Mouse (Mus musculus) intestine, embryonic 16.5 days (tissue): ENCODE measurements around the gene Tirap. TPM values are rescaled to one million over a fixed set of nuclear protein-coding genes. Genes with fewer than 3 reads are reported as not detected.
A peak's percentile ranks its signal among the peaks of the same experiment; 100 is the strongest.

ENCODE experiments used
- ATAC-seq: fragments of 200-750 bp; cut with Nextera tagmentation; 2 replicates; pipeline ENCODE4 v1.8.0; 2017; ENCODE audit warnings: moderate TSS enrichment, moderate library complexity
- H3K27ac ChIP-seq: fragments of 300-500 bp; sonication (generic); 2 replicates; pipeline ENCODE4 v1.5.1; 2014; ENCODE audit warnings: mild to moderate bottlenecking, low read length
- H3K27me3 ChIP-seq: fragments of 300-500 bp; sonication (generic); replicated peaks from 2 replicates; pipeline ENCODE4 v1.6.1; 2014; ENCODE audit warnings: low read length, control low read depth, mixed read lengths; ENCODE audit not compliant: control insufficient read depth, insufficient read depth
- H3K36me3 ChIP-seq: fragments of 300-500 bp; sonication (generic); 2 replicates; pipeline ENCODE4 v1.6.1; 2014; ENCODE audit warnings: low read length, control low read depth; ENCODE audit not compliant: control insufficient read depth, insufficient read depth
- H3K4me1 ChIP-seq: fragments of 300-500 bp; sonication (generic); 2 replicates; pipeline ENCODE4 v1.6.1; 2014; ENCODE audit warnings: low read length, control low read depth, mixed read lengths; ENCODE audit not compliant: control insufficient read depth, insufficient read depth
- H3K4me2 ChIP-seq: fragments of 300-500 bp; sonication (generic); 2 replicates; pipeline ENCODE4 v1.6.1; 2014; ENCODE audit warnings: low read depth, low read length, control low read depth
- H3K4me3 ChIP-seq: fragments of 300-500 bp; sonication (generic); 2 replicates; pipeline ENCODE4 v1.5.1; 2014; ENCODE audit warnings: mild to moderate bottlenecking, low read length
- H3K9ac ChIP-seq: fragments of 300-500 bp; sonication (generic); 2 replicates; pipeline ENCODE4 v1.6.1; 2014; ENCODE audit warnings: low read depth, low read length
- H3K9me3 ChIP-seq: fragments of 300-500 bp; sonication (generic); 2 replicates; pipeline ENCODE4 v1.6.1; 2016; ENCODE audit warnings: low read length, control low read depth; ENCODE audit not compliant: control insufficient read depth
- WGBS: fragments of 180-500 bp; shearing (Covaris S2); extraction: QIAGEN DNeasy Blood & Tissue Kit; methylation state at CpG from one replicate; pipeline ENCODE4 v1.1.7; 2014; 5-methylcytosine and 5-hydroxymethylcytosine counted together
- polyA plus RNA-seq: library from polyadenylated mRNA; unstranded; fragments of >200 nt; fragmentation: Nextera tagmentation; extraction: Ambion mirVana; gene quantifications from 2 replicates; pipeline ENCODE4 v1.2.1, GENCODE M21; 2015

Gene Tirap
- polyA plus RNA-seq, 1 experiment from 2014 or later: 13.4 TPM

DNA sequence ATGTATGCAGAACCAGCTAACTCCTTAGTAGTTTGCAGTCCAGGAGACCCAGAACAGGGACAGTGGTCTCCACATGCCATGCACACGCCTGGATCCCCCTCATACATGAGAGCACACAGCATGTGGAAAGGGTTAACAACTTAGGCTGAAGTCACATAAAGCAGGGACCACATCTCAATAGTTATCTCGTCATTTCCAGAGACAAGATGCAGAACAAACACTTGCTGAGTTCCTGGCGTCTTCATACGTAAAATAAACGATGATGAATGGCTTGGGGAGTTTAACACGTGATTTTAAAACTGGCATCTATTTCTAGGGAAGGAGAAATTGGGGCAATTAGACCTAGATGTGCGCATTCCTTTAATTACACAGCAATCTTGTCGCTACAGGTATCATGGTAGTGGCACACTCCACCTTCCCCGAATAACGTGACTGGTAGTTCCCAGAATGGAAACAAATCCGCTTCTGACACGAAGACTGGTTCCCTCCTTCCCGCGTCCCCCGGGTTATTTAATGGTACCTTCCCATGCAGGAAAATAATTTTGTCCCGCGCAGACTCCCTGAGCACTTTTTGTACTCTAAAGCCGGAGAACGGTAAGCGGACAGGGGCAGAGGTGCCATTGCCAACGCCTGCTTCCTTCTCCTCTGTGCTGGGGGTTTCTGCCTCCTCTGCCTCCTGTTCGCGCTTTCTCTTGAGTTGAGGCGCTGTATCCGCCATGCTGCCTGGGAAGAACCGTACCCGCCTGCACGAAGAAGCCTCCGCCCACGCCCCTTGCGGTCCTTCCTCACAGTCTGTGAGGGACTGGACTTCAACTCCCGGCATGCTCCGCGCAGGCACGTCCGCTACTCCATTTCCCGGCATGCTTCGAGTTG lies 24.6 kb downstream of the Tirap start, which contains the start of gene Dcps:
Gene Dcps, minus strand, starts transcription at position 811 of the 873 bp plus-strand sequence.
- Histone ChIP-seq H3K9ac (peak within 1 kb of the TSS; percentile 77), H3K4me3 (peak within 1 kb of the TSS; percentile 68), H3K27me3 (no peaks in the 10 kb centered on the region), H3K27ac (peak within 1 kb of the TSS; percentile 81), H3K4me2 (peak within 1 kb of the TSS; percentile 88), H3K36me3 (no peaks in the 10 kb centered on the region), H3K4me1 (peaks cover 5% of the 10 kb centered on the region; the same call in 1 of the 2 replicates), H3K9me3 (no peaks in the 10 kb centered on the region)
- peak; percentile 99 for ATAC-seq
- WGBS: under 1% methylated on average over 38 of the region's 38 CpGs

DNA sequence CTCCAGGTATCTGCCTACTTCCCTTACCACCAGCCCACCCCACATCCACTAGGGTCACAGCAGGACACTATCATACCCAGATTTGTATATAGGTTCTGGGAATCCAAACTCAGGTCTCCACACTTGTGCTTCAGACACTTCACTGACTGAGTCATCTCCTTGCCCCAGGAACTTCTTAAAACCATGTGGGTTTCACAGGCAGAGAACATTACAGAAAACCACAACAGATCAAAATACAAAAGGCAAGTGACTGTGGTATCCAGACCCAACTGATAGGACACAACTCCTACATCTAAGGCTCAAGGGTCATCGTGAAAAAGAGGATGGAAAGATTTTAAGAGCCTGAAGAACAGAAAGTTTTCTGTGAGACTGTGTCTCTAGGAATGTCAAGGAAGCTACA lies 26.8 kb downstream of the Tirap start:
- H3K4me2 ChIP-seq: no peak overlapping the region
- H3K4me3 ChIP-seq: no peak overlapping the region
- H3K27me3 ChIP-seq: no peaks in the 10 kb centered on the region
- ATAC-seq: no peak
- H3K36me3 ChIP-seq: 0 out of 2 replicates have a peak, but pooled peaks cover 3% of the 10 kb centered on the region
- H3K27ac ChIP-seq: no peak overlapping the region
- H3K4me1 ChIP-seq: peaks cover 5% of the 10 kb centered on the region; the same call in 1 of the 2 replicates
- no peak overlapping the region for H3K9ac ChIP-seq
- 92% methylated on average over 1 of the region's 1 CpGs for WGBS
- no peaks in the 10 kb centered on the region for H3K9me3 ChIP-seq

DNA sequence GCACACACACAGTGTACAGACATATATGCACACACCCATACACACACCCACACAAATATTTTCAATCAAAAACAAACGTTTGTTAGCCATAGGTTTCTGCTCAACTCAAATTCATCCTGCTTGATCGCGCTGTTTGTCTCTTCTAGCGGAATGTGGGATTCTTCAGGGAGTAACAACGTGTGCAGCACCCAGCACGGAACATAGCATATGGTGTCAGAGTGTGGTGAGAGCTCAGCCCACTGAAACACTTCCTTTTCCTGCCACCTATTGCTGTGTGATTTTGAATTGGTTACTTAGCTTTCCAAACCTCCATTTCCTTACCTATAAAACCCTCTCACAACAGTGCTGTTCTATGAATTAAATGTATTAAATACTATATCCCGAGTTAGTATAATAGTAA lies 30.0 kb downstream of the Tirap start:
- Histone ChIP-seq H3K4me2 (no peak overlapping the region), H3K27ac (no peak overlapping the region), H3K36me3 (0 out of 2 replicates have a peak, but pooled peaks cover 3% of the 10 kb centered on the region), H3K9me3 (no peaks in the 10 kb centered on the region), H3K27me3 (no peaks in the 10 kb centered on the region), H3K9ac (no peak overlapping the region), H3K4me1 (peaks cover 9% of the 10 kb centered on the region; the same call in 1 of the 2 replicates), H3K4me3 (no peak overlapping the region)
- 93% methylated on average over 7 of the region's 7 CpGs for WGBS
- no peak for ATAC-seq

DNA sequence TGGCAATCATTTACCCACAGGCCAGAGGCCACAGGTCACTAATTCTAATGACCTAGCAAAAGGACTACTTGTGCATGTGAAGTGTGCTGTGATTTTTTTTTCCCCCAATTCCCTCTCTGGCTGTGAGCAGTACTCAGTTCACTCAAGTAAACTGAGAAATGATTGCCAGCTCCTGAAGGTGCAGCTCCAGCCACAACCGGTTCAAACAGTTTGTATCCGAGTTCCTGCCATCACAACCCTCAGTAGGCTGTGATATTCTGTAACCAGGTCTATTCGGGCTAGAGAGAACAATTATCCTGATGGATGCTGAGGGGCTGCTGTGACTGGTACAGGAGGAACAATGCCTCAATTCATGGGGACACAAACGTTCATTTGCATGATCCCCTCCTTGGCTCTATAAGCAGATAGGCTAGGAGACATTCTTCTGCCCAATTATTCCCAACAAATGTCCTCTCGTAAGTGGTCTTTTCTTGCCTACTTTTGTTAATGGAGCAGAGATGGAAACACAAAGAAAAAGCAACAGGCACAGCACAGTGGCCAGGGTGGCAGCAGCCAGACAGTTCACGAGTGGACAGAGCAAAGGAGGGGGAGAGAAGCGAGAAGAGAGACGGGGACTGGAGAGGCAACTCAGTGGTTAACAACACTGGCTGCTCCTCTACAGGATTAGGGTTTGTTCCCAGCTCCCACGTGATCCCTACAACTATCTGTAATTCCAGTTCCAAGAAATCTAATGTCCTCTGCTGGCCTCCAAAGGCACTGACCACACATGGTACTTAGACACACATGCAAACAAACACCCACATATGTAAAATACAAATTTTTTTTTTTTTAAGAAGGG lies 33.1 kb downstream of the Tirap start:
- 57% methylated on average over 9 of the region's 9 CpGs for WGBS
- Histone ChIP-seq H3K4me3 (no peak overlapping the region), H3K27me3 (no peaks in the 10 kb centered on the region), H3K4me2 (no peak overlapping the region), H3K9me3 (no peaks in the 10 kb centered on the region), H3K9ac (no peak overlapping the region), H3K27ac (no peak overlapping the region), H3K4me1 (peaks cover 13% of the 10 kb centered on the region; the same call in 1 of the 2 replicates), H3K36me3 (0 out of 2 replicates have a peak, but pooled peaks cover 3% of the 10 kb centered on the region)
- ATAC-seq: no peak

DNA sequence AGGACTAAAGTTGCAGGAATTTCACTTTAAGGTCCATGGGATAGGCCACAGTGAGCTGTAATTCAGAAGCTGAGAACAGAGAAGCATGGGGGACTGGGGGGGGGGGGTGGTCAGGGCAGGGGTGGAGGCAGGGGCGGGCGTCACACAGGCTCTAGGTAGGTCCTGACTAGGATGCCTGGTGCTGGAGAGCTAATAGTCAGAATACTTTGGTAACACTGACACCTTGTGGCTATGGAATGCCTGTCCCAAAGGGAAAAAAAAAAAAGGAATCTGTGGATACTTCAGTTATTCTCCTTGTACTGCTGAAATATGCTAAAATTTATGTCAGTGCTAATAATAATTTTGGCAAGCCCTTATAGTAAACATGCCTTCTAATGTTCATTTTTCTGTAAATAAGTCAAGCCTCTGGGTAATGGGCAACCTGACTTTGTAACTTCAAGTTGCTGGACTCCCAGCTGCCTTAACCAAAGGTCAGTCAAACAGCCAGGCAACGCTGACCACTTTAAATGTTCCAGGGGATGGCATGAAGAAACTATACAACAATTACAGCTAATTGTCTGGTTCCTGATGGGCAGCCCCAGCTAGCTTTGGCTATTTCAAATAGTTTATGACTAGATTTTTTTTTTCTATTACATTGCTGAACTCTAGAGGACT lies 33.8 kb downstream of the Tirap start:
- Histone ChIP-seq H3K27me3 (no peaks in the 10 kb centered on the region), H3K36me3 (0 out of 2 replicates have a peak, but pooled peaks cover 3% of the 10 kb centered on the region), H3K27ac (no peak overlapping the region), H3K4me1 (peaks cover 13% of the 10 kb centered on the region; the same call in 1 of the 2 replicates), H3K9ac (no peak overlapping the region), H3K4me2 (no peak overlapping the region), H3K4me3 (no peak overlapping the region), H3K9me3 (no peaks in the 10 kb centered on the region)
- peak; percentile 56 for ATAC-seq
- WGBS: 22% methylated on average over 3 of the region's 3 CpGs

DNA sequence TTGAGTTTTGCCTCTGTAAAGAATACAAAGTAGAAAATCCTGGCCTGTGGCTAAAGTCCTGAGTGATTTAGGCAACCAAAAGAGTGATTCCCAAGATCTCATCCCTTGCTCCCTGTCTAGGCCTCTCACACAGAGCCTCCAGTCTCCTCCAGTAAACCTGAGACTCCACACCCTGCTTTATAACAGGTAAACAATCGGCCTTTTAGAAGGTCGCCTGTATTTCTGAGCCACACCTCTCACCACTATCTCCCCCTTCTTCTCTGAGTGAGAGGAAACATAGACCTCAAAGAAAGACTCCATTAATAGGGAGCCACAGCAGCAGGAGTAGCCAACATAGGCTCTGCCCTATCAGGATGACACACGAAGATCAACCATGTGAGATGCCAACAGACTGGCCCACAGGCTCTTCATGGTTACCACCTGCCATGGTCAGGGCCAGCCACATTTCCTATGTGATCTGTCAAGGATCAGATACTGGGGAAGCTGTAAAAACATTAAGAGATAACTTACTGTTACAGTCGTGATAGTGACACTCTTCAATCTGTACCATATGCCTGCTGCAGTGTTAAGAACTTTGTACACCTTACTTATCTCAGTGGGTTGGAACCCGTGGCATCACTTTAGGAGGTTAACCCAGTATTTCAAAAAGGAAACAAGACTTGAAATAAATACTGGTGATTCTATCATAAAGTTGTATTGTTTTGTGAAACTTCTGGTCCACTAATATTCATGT lies 35.8 kb downstream of the Tirap start:
- Histone ChIP-seq H3K4me3 (no peak overlapping the region), H3K9me3 (no peaks in the 10 kb centered on the region), H3K4me1 (peaks cover 13% of the 10 kb centered on the region; the same call in 1 of the 2 replicates), H3K36me3 (no peaks in the 10 kb centered on the region), H3K4me2 (no peak overlapping the region), H3K27me3 (no peaks in the 10 kb centered on the region), H3K27ac (peak overlapping the region; percentile 17), H3K9ac (peak overlapping the region; percentile 25; the same call in 1 of the 2 replicates)
- peak; percentile 90 for ATAC-seq
- 58% methylated on average over 5 of the region's 5 CpGs for WGBS

DNA sequence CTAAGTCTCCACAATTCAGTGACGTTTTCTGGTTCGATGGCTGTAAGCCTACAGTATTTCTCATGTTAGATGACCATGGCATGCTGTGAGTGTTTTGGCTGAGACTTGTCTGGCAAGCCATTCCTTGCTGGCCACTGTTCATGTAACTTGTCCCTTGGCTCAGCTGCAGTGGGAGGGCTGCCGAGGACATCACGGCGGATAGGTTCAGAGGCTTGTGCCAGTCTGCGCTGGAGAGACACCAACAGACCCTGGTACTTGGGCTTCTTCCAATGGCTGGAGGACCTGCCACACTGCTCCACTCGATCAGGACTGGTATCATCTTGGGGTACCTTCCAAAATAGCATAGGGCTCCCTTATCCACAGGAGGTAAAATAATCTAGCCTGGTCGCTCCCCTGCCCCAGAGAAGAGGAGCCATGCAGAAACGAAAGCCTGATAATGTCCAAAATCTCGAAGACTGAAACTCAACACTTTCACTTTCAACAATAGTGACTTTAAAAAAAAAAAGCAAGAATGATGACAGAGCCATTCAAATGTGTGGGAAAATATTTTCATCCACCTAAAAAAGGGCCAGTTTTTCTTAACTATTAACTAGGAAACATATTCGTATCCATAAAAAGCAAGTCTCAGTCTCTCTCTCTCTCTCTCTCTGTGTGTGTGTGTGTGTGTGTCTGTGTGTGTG lies 36.9 kb downstream of the Tirap start:
- Histone ChIP-seq H3K4me1 (peaks cover 13% of the 10 kb centered on the region; the same call in 1 of the 2 replicates), H3K9ac (no peak overlapping the region), H3K4me3 (no peak overlapping the region), H3K9me3 (no peaks in the 10 kb centered on the region), H3K27me3 (no peaks in the 10 kb centered on the region), H3K27ac (no peak overlapping the region), H3K4me2 (no peak overlapping the region), H3K36me3 (no peaks in the 10 kb centered on the region)
- 90% methylated on average over 11 of the region's 11 CpGs for WGBS
- ATAC-seq: no peak

DNA sequence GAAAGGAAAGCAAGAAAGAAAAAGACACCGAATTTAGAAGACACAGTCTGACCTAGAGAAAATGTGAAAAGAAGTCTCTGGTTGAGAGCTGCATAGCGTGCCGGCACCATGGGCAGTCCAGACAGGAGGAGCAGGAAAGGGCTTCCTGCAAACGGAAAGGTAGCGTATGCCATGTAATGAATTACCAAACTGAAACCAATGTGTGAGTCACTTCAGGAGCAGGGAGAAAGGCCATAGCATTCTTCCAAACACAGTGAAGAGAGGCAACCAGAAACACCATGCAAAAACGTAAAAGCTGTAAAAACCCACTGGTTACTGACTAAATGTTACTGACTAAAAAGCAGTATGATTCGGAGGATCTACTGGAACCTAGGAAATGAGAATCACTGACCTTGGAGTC lies 38.4 kb downstream of the Tirap start:
- Histone ChIP-seq H3K36me3 (no peaks in the 10 kb centered on the region), H3K27ac (no peak overlapping the region), H3K27me3 (no peaks in the 10 kb centered on the region), H3K4me2 (no peak overlapping the region), H3K9me3 (no peaks in the 10 kb centered on the region), H3K9ac (no peak overlapping the region), H3K4me1 (peaks cover 13% of the 10 kb centered on the region; the same call in 1 of the 2 replicates), H3K4me3 (no peak overlapping the region)
- WGBS: 82% methylated on average over 7 of the region's 7 CpGs
- ATAC-seq: no peak
